Mouse (Mus musculus): ENCODE results near the gene Rasgrp4.
"Not testable (repeated sequence)": the region's sequence is repeated elsewhere in the genome, so short reads cannot be mapped to it uniquely, and the experiment has no call there.

DNA sequence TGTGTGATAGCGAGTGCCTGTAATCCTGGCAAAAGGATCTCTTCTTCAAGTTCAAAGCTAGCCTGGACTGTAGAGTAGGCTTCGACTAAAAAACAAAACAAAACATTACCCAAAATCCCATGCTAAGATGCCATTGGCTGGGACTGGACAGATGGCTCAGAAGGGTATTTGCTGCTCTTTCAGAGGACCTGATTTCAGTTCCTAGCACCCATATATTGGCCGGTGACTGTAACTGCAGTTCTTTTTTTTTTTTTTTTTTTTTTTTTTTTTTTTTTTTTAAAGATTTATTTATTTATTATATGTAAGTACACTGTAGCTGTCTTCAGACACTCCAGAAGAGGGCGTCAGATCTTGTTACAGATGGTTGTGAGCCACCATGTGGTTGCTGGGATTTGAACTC, 4.6 kb downstream of the Rasgrp4 start:
- not testable (repeated sequence) for TF ChIP-seq CTCF (IDR thresholded peaks at IDR 0.05; ENCODE audit: borderline replicate concordance, extremely low read depth, insufficient read depth, insufficient read length); POLR2A (IDR thresholded peaks at IDR 0.05; ENCODE audit: borderline replicate concordance, extremely low read depth, insufficient read depth, insufficient read length, poor library complexity, severe bottlenecking)

Data from brain, embryonic 14.5 days (tissue).